Mouse (Mus musculus): ENCODE results near the gene 5430419D17Rik.

GRCm38 (mm10) chr7:131297151-131297550 lies 122.9 kb downstream of the 5430419D17Rik start:
- TF ChIP-seq CTCF (IDR thresholded peaks at IDR 0.05; ENCODE audit: borderline replicate concordance, extremely low read depth, insufficient read depth, insufficient read length) (no peak), POLR2A (IDR thresholded peaks at IDR 0.05; ENCODE audit: borderline replicate concordance, extremely low read depth, insufficient read depth, insufficient read length, poor library complexity, severe bottlenecking) (no peak)

Data from brain, embryonic 14.5 days (tissue).